Mouse (Mus musculus) forebrain, embryonic 14.5 days (tissue): Measurements from ENCODE around the gene Fgfr2. TPM values are rescaled to one million over a fixed set of nuclear protein-coding genes. Genes with fewer than 3 reads are reported as not detected.

Source experiments
- ATAC-seq: fragments of 200-750 bp; cut with Nextera tagmentation; 2 replicates; pipeline ENCODE4 v1.8.0; 2017; ENCODE audit warnings: mild to moderate bottlenecking, moderate library complexity
- DNase-seq: peaks from one replicate; pipeline ENCODE4 v3.0.0-alpha.2; 2015; ENCODE audit warnings: low spot score
- H3K27ac ChIP-seq: fragments of 300-500 bp; sonication (generic); 2 replicates; pipeline ENCODE4 v1.5.1; 2014; ENCODE audit warnings: low read depth, mild to moderate bottlenecking, control low read depth, low read length, moderate library complexity
- H3K27me3 ChIP-seq: fragments of 300-500 bp; sonication (generic); replicated peaks from 2 replicates; pipeline ENCODE4 v1.6.1; 2014; ENCODE audit warnings: low read length, control low read depth, mixed read lengths; ENCODE audit not compliant: control insufficient read depth, insufficient read depth
- H3K36me3 ChIP-seq: fragments of 300-500 bp; sonication (generic); 2 replicates; pipeline ENCODE4 v1.6.1; 2014; ENCODE audit warnings: low read length, control low read depth; ENCODE audit not compliant: control insufficient read depth, insufficient read depth
- H3K4me1 ChIP-seq: fragments of 300-500 bp; sonication (generic); 2 replicates; pipeline ENCODE4 v1.6.1; 2014; ENCODE audit warnings: antibody characterized with exemption, low read length, control low read depth; ENCODE audit not compliant: control insufficient read depth, insufficient read depth
- H3K4me2 ChIP-seq: fragments of 300-500 bp; sonication (generic); 2 replicates; pipeline ENCODE4 v1.6.1; 2014; ENCODE audit warnings: mild to moderate bottlenecking, control low read depth, low read length
- H3K4me3 ChIP-seq: fragments of 300-500 bp; sonication (generic); 2 replicates; pipeline ENCODE4 v1.5.1; 2014; ENCODE audit warnings: low read depth, low read length, control low read depth
- H3K9ac ChIP-seq: fragments of 300-500 bp; sonication (generic); 2 replicates; pipeline ENCODE4 v1.6.1; 2014; ENCODE audit warnings: mild to moderate bottlenecking, low read length, control low read depth, moderate library complexity
- H3K9me3 ChIP-seq: fragments of 300-500 bp; sonication (generic); replicated peaks from 2 replicates; pipeline ENCODE4 v1.6.1; 2016; ENCODE audit warnings: low read length, control low read depth, mixed read lengths; ENCODE audit not compliant: control insufficient read depth
- WGBS: fragments of 180-500 bp; shearing (Covaris S2); extraction: QIAGEN DNeasy Blood & Tissue Kit; methylation state at CpG from one replicate; pipeline ENCODE4 v1.1.7; 2014; 5-methylcytosine and 5-hydroxymethylcytosine counted together
- polyA plus RNA-seq: library from polyadenylated mRNA; unstranded; fragments of >200 nt; fragmentation: Nextera tagmentation; extraction: Ambion mirVana; gene quantifications from 2 replicates; pipeline ENCODE4 v1.2.1, GENCODE M21; 2014

Gene Fgfr2
- polyA plus RNA-seq, 1 experiment from 2014 or later = 35.9 TPM

GRCm38 (mm10) chr7:131992226-131992625, 1130.9 kb downstream of the Fgfr2 start:
- Histone ChIP-seq H3K36me3 (no peaks in the 10 kb centered on the region), H3K4me1 (no peaks in the 10 kb centered on the region), H3K9me3 (no peaks in the 10 kb centered on the region), H3K4me2 (no peak overlapping the region), H3K9ac (no peak overlapping the region), H3K27me3 (no peaks in the 10 kb centered on the region), H3K27ac (no peak overlapping the region), H3K4me3 (no peak overlapping the region)
- DNase-seq = no peak
- WGBS = 63% methylated on average over 1 of the region's 1 CpGs
- no peak for ATAC-seq

GRCm38 (mm10) chr7:131989056-131989455, 1134.1 kb downstream of the Fgfr2 start:
- Histone ChIP-seq H3K4me1 (no peaks in the 10 kb centered on the region; the same call in 1 of the 2 replicates), H3K36me3 (no peaks in the 10 kb centered on the region), H3K27ac (no peak overlapping the region), H3K9ac (no peak overlapping the region), H3K4me2 (no peak overlapping the region), H3K9me3 (no peaks in the 10 kb centered on the region), H3K27me3 (no peaks in the 10 kb centered on the region), H3K4me3 (no peak overlapping the region)
- WGBS = 43% methylated on average over 6 of the region's 6 CpGs
- ATAC-seq (no peak), DNase-seq (no peak)

DNA sequence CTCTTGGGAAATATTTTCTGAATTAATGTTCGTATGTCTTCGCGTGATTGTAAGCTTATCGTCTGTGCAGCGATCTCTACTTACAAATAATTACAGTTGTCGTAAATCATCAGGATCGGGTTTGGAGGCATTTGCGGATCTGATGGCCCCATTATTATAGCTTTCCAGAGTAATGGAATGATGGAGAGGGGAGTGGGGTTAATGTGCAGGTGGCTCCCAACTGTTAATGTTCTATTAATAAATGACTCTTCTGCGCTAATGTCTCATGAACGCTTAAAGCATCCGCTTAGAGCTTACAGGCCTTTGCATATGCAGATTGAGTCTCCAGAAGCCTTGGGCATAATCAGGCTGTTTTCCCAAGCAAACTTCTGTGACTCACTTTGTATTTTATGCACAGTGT, 1144.5 kb downstream of the Fgfr2 start:
- H3K4me2 ChIP-seq = no peak overlapping the region
- no peak overlapping the region for H3K9ac ChIP-seq
- no peaks in the 10 kb centered on the region for H3K27me3 ChIP-seq
- no peak overlapping the region for H3K27ac ChIP-seq
- 73% methylated on average over 11 of the region's 11 CpGs for WGBS
- ATAC-seq = no peak
- H3K36me3 ChIP-seq = no peaks in the 10 kb centered on the region
- H3K4me1 ChIP-seq = 0 out of 2 replicates have a peak, but pooled peaks cover 3% of the 10 kb centered on the region
- H3K9me3 ChIP-seq = no peaks in the 10 kb centered on the region
- peak; percentile 44 for DNase-seq
- H3K4me3 ChIP-seq = no peak overlapping the region

DNA sequence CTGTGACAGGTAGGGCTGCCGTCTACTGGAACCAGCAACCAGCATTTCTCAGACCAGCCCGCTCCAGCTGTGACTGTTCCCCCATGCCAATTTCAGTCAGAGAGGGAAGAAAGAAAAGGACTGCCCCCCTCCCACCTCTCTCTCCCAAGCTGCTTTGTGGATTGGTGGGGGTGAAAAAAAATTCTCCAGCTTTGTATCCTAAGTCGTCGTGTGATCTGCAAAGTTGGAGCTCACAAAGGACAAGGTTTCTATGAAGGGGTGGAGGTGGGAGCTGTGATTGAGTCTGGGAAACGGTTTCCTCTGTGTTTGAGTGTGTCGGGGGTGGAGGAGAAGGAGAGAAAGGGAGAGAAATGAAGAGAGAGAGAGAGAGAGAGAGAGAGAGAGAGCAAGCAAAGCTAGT, 1147.3 kb downstream of the Fgfr2 start:
- no peak overlapping the region for H3K4me2 ChIP-seq
- 0 out of 2 replicates have a peak, but pooled peaks cover 3% of the 10 kb centered on the region for H3K4me1 ChIP-seq
- no peak overlapping the region for H3K4me3 ChIP-seq
- no peak for ATAC-seq
- H3K27me3 ChIP-seq = no peaks in the 10 kb centered on the region
- H3K9ac ChIP-seq = no peak overlapping the region
- no peaks in the 10 kb centered on the region for H3K9me3 ChIP-seq
- DNase-seq = no peak
- no peak overlapping the region for H3K27ac ChIP-seq
- H3K36me3 ChIP-seq = no peaks in the 10 kb centered on the region
- 42% methylated on average over 6 of the region's 6 CpGs for WGBS

DNA sequence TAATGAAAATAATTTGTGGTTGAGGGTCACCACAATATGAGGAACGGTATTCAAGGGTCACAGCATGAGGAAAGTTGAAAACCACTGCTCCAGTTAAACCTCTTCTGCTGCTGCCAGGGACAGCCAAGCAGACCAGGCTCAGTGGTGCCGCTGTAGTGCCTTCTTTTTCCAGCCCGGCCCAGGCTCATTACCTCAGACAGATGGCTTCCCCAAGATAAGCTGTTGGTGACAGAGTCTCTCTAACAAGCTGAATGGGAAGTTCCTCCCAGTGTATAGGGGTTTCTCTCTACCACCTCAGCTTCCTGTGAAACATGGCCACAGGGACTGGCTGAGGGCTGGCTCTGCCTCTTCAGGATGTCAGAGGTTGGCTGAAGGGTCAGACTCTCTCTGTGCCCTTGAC, 1152.9 kb downstream of the Fgfr2 start:
- H3K4me2 ChIP-seq = peak overlapping the region; percentile 59
- H3K9me3 ChIP-seq = no peaks in the 10 kb centered on the region
- DNase-seq (peak; percentile 28), ATAC-seq (no peak)
- 58% methylated on average over 3 of the region's 3 CpGs for WGBS
- H3K4me1 ChIP-seq = peaks cover 2% of the 10 kb centered on the region; the same call in 1 of the 2 replicates
- H3K27ac ChIP-seq = no peak overlapping the region
- no peak overlapping the region for H3K4me3 ChIP-seq
- H3K36me3 ChIP-seq = no peaks in the 10 kb centered on the region
- H3K9ac ChIP-seq = no peak overlapping the region
- H3K27me3 ChIP-seq = peaks cover 31% of the 10 kb centered on the region

- Histone ChIP-seq H3K9me3 (no peaks in the 10 kb centered on the region), H3K4me2 (peak overlapping the region; percentile 59), H3K4me3 (peak overlapping the region; percentile 46), H3K27me3 (peaks cover 31% of the 10 kb centered on the region), H3K27ac (peak overlapping the region; percentile 68; the same call in 1 of the 2 replicates), H3K36me3 (no peaks in the 10 kb centered on the region), H3K9ac (peak overlapping the region; percentile 68), H3K4me1 (peaks cover 2% of the 10 kb centered on the region; the same call in 1 of the 2 replicates)
- 6% methylated on average over 55 of the region's 57 CpGs for WGBS
- ATAC-seq (peak; percentile 63), DNase-seq (peak; percentile 21)
Measured at GRCm38 (mm10) chr7:131966916-131967494, 1156.1 kb downstream of the Fgfr2 start.

DNA sequence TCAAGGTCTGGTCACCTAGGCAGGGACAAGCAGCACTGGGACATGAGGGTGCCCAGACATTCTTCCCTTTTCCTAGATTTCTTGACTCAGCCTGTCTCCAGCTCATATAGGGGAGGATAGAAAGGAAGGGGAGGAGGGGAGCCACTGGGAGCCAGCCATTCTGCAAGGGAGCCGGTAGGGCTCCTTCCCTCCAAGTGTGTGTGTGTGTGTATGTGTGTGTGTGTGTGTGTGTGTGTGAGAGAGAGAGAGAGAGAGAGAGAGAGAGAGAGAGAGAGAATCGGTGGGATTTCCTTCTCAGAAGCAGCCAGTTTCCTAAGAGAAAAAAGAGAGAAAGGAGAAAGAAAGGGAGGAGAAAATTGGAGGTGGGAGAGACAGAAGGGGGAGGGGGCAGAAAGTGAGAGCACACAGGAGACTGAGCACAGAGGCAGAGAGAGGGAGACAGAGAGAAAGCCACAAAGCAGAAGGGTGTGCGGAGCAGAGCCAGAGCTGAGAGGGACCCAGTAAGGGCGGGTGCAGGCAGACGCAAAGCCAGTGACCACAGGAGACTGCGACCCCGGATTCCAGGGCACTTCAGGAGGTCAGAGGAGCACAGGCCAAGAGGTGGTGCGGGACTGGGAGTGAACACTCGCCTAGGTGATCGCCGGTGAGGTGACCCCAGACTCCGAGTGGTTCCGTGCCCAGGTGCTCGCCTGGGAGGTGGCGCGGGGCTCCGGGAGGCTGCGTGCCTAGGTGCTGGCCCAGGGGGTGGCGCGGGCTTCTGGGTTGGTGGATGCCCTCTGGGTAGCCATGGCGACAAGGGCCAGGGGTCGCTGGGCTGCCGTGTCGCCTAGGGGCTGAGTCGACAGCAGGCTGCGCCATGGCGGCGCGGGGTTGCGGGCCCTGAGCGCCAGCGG, 1156.9 kb downstream of the Fgfr2 start, which contains the start of gene Gpr26:
Gene Gpr26, plus strand, starts transcription at position 438 of the 893 bp plus-strand sequence.
- peak within 1 kb of the TSS; percentile 59 for H3K4me2 ChIP-seq
- no peaks in the 10 kb centered on the region for H3K9me3 ChIP-seq
- WGBS = 2% methylated on average over 32 of the region's 32 CpGs
- H3K27me3 ChIP-seq = peaks cover 31% of the 10 kb centered on the region
- peak within 1 kb of the TSS; percentile 68 for H3K9ac ChIP-seq
- no peaks in the 10 kb centered on the region for H3K36me3 ChIP-seq
- peak within 1 kb of the TSS; percentile 46 for H3K4me3 ChIP-seq
- ATAC-seq (peak; percentile 75), DNase-seq (peak; percentile 60)
- H3K27ac ChIP-seq = peak within 1 kb of the TSS; percentile 68; the same call in 1 of the 2 replicates
- H3K4me1 ChIP-seq = peaks cover 2% of the 10 kb centered on the region; the same call in 1 of the 2 replicates

DNA sequence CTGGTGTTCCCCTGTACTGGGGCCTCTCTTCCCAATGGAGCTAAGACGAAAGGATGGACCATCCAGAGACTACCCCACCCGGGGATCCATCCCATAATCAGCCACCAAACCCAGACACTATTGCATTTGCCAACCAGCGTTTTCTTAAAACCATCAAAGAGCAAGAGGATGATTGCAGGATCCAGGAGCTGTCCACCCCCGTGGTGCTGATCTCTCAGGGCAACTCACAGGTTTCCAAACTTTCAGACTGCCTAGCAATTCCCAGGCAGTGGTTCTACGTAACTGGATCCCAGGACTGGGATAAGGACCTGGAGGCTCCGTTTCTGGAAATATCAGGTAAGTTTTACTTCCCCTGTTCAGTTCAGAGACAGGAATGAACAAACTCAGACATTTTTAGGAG, 1162.6 kb downstream of the Fgfr2 start:
- ATAC-seq (no peak), DNase-seq (no peak)
- no peak overlapping the region for H3K4me2 ChIP-seq
- no peak overlapping the region for H3K27ac ChIP-seq
- no peak overlapping the region for H3K4me3 ChIP-seq
- no peaks in the 10 kb centered on the region for H3K36me3 ChIP-seq
- 0 out of 2 replicates have a peak, but pooled peaks cover 3% of the 10 kb centered on the region for H3K27me3 ChIP-seq
- H3K4me1 ChIP-seq = no peaks in the 10 kb centered on the region
- WGBS = 28% methylated on average over 6 of the region's 6 CpGs
- H3K9ac ChIP-seq = no peak overlapping the region
- H3K9me3 ChIP-seq = no peaks in the 10 kb centered on the region
